Mouse (Mus musculus): ENCODE data around the gene Zc3h4. TPM values are rescaled to one million over a fixed set of nuclear protein-coding genes. Genes with fewer than 3 reads are reported as not detected.

Zc3h4 gene
- total RNA-seq, 4 experiments from 2014 or later: 43.4 to 47.5 (median 46.2) TPM

Other genes starting within 250 kb of the Zc3h4 start
- gene Meis3, start 225.8 kb upstream of the Zc3h4 start, total RNA-seq (2022): 10 to 100 TPM; 11.5 to 27.5 (median 19.7) TPM
- 10 to 100 TPM; 13.7 to 20.3 (median 16.9) TPM for gene Dhx34, start 178.9 kb upstream of the Zc3h4 start, total RNA-seq (2022)
- 1 to 10 TPM in 1 of 4 experiments, under 1 TPM in 3; 0.41 to 1.0 (median 0.75) TPM for gene C5ar2, start 156.8 kb upstream of the Zc3h4 start, total RNA-seq (2022)
- 1 to 10 TPM; 5.4 to 9.8 (median 8.4) TPM for gene C5ar1, start 141.4 kb upstream of the Zc3h4 start, total RNA-seq (2022)
- gene Inafm1, start 127.3 kb upstream of the Zc3h4 start, total RNA-seq (2022): 10 to 100 TPM; 21.9 to 37.5 (median 28.8) TPM
- 100 to 1,000 TPM in 1 of 4 experiments, 10 to 100 TPM in 3; 48.7 to 119 (median 89.2) TPM for gene Ccdc9, start 114.1 kb upstream of the Zc3h4 start, total RNA-seq (2022)
- 10 to 100 TPM in 1 of 4 experiments, 1 to 10 TPM in 3; 4.3 to 10.1 (median 5.2) TPM for gene Bbc3, start 92.5 kb upstream of the Zc3h4 start, total RNA-seq (2022)
- 10 to 100 TPM; 64.0 to 78.2 (median 67.5) TPM for gene Sae1, start 13.1 kb upstream of the Zc3h4 start, total RNA-seq (2022)
- 10 to 100 TPM; 55.2 to 93.9 (median 72.1) TPM for gene Tmem160, start 51.9 kb downstream of the Zc3h4 start, total RNA-seq (2022)
- gene Npas1, start 76.8 kb downstream of the Zc3h4 start, total RNA-seq (2022): under 1 TPM in 1 of 4 experiments, not detected in 3; 0.48 TPM
- gene Arhgap35, start 214.1 kb downstream of the Zc3h4 start, total RNA-seq (2022): 10 to 100 TPM; 65.6 to 76.6 (median 73.0) TPM

All from adrenal gland, adult 8-10 months (tissue).